Mouse (Mus musculus) embryo, embryonic 10 days (tissue): ENCODE measurements around the gene Rxfp1.
"Not testable (repeated sequence)": the region's sequence is repeated elsewhere in the genome, so short reads cannot be mapped to it uniquely, and the experiment has no call there.

Experiments
- DNase-seq: peaks from one replicate; pipeline ENCODE4 v3.0.0-alpha.2; 2015; ENCODE audit warnings: low spot score

The Rxfp1 gene

DNA sequence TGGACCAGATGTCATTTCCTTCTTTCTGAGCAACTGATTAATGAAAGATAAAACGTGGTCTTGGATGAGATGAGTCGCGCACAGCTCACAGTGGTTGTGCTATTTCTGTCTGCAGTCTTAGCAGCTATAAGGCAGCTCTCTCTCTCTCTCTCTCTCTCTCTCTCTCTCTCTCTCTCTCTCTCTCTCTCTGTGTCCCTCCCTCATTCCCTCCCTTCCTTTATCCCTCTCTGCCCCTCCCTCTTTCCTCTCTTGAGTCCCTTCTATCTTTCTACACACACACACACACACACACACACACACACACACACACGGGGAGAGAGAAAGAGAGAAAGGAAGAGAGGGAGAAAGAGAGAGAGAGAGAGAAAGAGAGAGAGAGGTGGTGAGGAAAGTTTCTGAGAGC, at the start of gene Rxfp1:
Gene Rxfp1 (minus strand): TSS at position 101 of the 400 bp plus-strand sequence.
- DNase-seq, result no peak

DNA sequence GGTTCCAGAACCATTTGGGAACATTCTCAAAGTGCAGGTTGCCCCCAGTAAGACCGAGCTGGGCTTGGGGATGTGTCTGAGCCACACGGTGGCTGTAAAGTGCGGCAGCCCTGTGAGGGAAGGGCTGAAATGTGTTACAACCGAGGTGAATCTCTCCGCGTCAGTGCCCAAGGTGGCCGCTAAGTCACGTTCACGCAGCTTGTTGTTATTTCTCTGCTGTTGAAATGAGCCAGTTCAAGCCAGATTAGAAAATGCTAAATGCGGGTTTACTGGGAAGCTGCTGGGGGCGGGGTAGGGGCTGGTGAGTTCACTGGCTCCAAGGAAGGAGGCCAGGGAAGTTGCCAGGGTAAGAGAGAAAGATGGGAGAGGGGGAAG, 46.7 kb upstream of the Rxfp1 start:
- DNase-seq, result peak; percentile 40

DNA sequence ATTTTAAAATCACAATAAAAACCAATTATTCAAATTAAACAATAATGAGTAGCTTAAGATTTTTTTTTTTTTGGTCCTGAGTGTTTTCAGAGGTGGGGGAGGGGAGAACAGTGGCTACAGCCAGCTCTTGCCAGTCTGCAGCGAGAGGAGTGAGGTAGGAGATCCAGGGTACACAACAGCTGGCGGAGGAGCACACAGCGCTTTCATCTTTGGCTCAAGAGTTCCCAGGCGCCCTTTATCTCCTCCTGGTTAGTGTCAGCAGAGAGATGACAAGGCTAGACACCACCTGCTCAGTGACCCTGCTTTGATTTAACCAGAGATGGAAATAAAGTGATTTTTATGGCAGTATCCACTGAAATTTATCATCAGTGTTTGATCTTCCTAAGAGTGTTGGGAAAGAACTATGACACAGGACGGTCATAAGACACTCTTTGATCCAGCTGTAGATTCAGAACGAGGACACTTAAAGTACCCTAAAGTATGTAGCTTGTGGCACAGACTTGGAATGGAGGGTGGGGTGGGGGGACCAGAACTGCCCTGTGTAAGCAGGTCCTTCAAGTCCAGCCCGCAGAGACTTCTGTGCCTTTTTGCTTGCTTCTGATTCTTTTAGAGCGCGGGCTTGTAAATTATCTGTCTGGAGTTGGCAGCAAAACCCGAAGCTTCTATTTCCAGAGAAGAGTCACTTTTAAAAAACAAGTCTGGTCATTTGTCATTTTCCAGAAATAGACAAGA, 46.1 kb upstream of the Rxfp1 start:
- peak; percentile 50 for DNase-seq

DNA sequence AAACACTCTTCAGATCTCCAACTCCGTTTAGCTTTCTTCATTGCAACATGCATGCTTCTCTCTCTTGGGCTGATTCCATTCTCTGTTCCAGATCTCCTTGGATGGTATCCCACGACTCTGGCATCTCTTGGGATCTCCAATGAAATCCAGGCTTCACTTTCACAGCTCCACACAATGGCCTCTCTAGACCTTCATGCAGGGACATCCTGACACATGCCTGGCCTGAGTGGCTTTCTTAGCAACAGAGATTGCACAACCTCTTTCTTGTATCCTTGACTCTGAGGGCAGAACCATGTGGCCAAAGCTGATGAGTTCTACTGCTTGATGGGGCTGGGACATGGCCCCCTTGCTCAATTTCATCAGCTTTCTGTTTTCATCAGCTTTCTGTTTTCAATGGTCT, 35.0 kb upstream of the Rxfp1 start:
- no peak for DNase-seq

DNA sequence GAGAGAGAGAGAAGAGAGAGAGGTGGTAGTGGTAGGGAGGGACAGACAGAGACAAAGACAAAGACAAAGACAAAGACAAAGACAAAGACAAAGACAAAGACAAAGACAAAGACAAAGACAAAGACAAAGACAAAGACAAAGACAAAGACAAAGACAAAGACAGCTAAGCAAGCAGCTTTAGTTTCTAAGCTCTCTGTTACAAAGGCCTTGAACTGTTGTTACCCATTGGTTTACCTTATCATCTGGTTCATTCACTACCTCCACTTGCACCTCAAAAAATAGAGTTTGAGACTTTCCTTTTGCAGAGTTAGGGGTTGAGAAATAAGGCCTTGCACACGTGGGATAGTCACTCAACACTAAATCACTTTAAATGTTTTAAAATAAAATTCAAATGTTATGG, 16.1 kb upstream of the Rxfp1 start:
- DNase-seq, result no peak

DNA sequence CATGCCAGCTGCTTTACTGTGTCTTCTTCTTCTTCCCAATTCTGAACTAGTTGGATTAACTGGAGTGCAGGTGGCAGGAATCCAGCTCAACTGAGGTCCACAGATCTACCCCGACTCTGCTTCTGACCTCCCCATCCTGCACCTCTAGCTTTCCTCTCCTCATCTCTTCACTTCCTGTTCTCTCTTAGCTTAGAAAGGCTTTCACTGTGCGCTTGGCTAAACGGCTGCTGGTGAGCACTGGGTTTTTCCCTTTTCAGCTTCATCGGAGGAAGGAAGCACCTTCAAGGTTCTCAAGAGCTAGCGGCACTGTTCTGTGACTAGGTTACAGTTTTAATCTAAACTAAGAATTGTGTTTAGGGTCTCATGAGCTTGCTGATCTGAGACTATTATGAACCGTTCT, 8.9 kb upstream of the Rxfp1 start:
- DNase-seq, result no peak

DNA sequence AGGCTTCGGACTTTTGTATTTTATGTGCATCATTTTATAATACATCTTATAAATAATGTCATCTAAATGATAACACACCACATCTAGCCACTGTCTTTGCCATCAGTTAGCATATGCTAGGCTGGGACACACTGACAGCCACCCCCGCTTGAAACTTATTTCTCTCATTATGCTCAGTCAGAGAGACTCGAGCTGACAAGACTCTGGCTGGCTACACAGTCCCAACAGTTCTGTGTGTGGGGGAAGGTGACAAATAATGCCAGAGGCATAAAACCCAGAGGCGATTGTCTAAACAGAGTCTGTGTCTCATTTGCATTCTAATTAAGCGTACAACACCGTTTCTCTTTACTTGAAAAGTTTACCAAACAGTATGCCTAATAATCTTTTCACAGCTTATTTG, 7.4 kb upstream of the Rxfp1 start:
- DNase-seq, result no peak

DNA sequence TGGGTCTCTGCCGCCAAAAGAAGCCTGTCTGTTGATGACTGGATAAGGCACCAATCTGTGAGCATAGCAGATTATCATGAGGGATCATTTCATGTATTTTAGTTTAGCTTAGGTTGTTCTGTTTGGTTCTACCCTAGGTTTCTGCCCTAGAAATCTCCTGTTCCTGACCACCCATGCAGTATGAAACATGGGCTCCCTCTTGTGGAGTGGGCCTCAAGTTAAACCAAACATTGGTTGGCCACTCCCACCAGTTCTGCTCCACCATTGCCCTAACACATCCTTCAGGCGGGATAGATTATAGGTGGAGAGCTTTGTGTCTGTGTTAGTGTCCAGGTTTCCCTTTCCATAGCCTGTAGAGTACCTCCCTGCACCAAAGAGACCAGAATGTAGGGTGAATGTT, 6.7 kb upstream of the Rxfp1 start:
- no peak for DNase-seq

DNA sequence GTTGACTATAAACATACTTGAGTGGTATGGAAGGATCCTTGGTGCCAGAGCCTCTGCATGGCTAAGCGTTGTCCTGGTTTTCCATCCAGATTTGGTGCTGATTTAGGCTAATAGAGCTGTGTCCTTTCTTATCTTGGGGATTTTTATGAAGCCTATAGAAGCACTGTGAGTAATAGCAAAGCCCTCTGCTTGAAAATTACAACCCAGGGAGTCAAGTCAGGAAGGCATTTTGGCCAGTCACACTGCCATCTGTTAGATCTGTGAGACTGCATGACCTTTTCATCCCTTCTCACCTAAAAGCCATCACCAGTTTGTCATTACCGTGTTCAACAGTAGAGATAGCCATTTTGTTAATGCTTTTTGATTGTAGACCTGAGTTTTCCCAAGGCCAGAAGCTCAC, 2.7 kb upstream of the Rxfp1 start:
- no peak for DNase-seq

DNA sequence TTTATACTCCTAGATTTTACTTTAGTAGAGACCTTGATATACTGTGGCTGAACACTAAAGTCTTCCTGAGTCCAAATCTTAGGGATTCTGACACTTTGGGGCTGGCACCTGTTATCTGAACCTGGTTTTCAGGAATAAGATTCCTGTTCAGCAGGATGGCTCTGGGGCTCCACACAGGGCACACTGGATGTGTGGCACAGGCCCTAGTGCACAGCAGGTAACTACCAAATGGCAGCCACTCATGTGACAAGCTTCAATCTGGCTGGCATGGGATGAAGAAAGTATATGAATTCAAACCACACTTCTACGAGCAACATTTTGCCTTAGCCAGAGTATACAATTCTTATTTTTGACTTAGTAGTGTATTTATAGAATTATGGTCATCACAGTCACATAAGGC, 771 bp upstream of the Rxfp1 start:
- DNase-seq, result no peak

DNA sequence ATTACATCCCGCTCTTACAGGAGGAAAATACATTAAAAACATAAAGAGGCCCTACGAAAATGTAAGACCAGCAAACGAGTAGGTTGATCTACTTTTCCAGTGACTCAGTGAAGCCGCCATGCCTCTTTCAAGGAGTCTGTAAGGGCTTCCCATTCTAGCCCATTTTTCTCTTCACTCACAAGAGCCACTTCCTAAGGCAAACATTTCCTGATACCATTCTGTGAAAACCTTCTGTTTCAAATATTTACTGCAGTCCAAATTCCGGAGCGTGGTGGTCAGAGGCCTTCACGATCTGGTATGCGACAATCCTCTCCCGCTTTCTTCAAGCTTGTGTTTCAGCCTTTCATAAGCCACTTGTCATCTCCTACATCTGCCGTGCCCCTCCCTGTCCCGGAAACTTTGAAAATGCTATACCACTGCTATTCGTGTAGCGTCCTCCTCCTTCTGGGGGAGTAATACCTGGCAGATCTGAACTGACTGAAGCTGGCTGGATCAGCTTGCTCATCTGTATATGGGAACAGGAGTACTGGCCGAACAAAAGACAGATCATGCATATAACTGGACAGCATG, 11.1 kb downstream of the Rxfp1 start:
- DNase-seq, result no peak

DNA sequence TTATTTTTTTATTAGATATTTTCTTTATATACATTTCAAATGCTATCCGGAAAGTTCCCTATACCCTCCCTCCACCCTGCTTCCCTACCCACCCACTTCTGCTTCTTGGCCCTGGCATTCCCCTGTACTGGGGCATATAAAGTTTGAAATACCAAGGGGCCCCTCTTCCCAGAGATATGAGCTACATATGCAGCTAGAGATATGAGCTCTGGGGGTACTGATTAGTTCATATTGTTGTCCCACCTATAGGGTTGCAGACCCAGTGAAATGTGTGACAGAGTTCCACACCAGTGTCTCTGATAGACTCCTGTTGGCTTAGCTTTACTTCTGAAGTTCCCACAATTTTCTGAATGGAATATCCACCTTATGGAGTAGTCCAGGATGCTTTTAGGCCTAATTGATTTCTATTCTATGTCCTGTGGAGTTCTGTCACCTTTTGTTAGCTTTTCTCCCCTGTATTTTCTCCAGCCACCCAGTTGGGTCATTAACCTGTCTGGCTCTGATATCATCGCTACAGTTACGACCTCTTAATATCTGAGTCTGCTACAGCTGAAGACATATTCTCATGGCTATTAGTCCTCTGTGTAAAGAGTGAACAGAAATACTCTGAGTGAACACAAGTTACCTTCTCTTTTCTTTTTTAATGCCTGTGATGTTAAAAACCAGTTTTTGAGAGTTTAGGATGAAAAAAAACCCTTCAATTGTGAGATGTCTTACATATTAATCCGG, 16.8 kb downstream of the Rxfp1 start:
- no peak for DNase-seq

DNA sequence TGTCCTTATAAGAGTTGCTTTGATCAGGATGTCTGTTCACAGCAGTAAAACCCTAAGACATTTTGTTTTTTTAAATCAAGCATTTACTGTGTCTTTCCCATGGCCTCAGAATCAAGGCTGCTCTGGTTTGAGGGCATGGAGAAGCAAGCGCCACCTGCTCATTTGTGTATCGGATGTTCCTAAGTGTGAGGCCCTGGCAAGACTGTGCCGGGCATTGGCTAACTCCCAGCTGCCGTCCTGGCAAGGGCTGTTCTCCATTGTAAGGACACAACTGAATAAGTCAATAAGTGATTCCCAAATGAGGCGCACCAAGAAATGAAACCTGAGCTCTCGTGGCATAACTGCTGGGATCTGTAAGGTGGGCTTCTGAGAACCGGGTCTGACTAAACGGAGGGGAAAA, 31.2 kb downstream of the Rxfp1 start:
- no peak for DNase-seq

DNA sequence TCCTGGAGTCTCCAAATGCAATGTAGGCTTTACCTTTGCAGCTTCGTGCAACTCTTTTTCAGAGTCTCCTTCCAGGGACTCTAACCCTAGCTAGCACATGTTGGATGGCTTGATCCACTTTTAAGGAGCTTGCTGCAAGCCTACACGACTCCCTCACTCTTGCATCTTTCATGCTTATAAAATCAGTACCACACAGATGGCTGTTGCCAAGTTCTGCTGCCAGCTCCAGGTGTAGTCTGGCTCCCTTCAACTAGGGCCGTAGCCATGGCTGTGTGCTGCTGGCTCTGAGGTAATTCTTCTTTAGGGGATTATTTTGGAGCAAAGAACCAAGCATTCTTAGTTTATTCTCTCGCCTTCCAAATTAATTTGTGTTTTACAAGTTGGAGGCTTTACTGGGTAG, 34.5 kb downstream of the Rxfp1 start:
- no peak for DNase-seq

DNA sequence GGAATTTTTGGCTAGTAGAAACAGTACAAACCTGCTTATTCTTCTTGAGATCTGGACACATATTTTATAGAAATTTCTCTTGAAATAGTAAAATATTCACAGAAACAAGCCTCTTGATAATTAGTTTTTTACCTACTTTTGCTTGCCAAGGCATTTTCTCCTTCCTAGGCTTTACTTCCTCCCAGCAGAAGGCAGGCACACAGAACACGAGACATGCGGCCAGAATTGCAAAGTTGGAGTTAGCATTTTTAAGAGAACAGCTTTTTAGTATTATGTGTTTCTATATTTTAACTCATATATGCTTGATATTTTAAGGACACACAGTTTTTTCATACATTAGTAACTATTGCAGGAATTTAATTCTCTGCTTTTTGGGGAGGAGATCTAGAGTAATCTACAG, 45.7 kb downstream of the Rxfp1 start:
- DNase-seq, result no peak

DNA sequence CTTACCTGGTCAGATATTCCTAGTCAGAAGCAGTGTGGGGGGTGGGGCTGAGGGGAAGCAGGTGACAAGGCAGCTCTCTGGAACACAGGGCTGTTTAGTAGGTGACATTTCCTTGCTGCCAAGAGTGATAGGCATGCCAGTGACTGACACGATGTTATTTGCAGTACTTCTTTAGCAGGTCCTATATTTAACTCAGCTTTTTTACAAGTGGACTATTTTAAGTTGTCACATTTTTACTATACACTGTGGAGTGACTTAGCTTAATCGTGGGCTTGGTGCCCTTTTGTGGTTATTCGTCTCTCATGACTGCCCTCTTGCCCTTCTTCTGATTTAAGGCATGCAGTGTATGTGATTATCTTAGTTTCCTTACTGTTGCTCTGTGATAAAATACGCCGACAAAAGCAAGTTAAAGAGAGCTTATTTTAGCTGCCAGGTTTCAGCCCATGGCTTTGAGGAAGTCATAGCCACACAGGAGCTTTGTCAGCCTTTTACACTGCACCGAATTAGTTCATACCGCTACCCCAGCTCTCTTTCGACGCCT, 47.5 kb downstream of the Rxfp1 start:
- DNase-seq, result no peak

DNA sequence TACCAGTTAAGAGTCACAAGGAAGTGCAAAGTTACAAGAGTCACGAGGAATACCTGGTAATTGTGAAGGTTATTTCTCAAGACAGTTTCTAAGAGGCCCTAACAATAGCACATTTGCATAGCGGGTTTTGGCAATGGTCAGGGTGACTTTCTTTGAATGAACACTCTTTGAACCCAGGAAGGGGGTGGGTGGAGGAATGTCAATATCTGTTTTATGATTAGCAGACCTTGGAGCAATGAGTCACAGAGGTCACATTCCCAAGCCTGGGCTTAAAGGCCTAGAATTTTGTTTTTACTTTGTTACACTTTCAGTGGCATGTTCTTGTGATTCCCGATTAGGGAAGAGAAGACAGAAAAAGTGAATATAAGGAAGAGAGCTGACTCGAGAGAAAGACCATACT, 49.6 kb downstream of the Rxfp1 start:
- DNase-seq, result not testable (repeated sequence)

DNA sequence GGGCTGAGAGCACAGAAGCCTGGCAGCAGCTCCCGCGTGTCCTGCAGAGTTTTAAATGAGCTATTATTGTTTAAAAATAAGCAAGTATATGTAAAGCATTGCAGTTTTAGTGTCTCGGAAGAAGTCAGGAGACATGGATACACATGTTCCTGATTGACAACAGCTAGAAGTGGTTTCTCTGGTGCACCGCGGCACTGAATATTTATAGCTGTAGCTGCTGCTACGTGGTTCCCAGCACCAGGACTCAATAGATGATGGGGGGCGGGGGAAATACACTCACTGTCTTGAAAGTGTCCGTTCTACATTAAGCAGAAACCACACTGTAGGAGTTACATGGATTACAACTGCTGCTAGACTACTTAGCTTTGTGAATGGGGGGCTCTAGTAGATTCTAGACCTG, 54.2 kb downstream of the Rxfp1 start:
- DNase-seq, result no peak

DNA sequence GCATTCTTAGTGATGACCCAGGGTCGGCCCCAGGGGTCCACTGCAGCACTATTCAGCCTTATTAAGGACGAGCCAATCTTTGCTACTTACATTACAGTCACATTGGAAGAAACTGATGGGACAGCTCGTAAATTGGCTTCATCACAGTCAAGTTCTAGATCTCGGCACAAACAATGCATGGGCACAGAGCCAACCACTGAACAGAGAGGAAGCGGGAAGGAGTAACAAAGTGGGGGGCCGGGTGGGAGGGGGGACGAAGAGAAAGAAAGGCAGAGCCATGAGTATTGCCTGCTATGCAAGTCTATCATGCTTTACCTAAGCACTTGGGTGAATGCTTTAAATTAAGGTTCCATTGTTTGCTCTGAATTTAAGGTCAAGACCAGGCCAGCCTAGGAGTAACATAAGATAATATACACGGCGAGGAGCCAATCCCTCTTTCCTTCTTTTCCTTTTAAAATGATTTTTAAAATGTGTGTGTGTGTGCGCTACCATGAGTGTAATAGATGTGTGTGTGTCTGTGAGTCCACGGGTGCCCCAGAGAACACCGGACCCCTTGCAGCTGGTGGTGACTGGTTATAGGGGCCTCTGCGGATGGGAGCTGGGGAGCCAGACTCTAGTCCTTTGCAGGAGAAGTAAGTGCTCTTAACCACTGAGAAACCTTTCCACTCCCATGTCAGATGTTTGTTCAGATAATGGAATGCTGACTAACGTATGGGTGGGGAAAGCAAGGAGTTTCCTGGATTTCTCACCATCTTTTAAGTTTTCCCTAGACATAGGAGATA, 55.1 kb downstream of the Rxfp1 start:
- DNase-seq, result no peak

DNA sequence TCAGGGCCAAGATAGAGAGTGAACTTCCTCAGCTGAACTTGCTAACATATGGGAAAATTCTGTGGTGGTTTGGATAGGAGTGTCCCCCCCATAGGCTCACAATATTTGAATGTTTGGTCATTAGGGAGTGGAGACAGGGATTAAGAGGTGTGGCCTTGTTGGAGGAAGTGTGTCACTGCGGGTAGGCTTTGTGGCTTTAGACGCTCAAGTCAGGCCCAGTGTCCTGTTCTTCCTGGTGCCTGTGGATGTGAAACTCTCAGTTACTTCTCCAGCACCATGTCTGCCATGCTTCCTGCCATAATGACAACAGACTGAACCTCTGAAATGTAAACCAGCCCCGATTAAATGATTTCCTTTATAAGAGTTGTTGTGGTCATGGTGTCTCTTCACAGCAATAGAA, 61.3 kb downstream of the Rxfp1 start:
- no peak for DNase-seq

DNA sequence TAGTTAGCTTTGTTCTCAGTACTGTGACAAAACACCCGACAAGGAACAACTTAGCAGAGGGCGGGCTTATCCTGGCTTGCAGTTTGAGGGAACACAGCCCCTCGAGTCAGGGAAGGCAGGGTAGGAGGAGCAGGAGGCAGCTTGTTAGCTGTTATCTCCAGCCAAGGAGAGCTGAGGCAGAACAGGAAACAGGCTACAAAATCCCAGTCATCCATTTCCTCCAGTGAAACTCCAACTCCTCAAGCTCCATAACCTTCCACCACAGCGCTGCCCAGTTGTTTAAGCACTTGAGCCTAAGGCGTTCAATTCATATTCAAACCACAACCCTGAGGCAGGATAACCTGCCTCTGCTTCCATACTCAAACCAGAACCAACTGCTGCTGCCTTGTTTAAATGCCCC, 63.0 kb downstream of the Rxfp1 start:
- no peak for DNase-seq

DNA sequence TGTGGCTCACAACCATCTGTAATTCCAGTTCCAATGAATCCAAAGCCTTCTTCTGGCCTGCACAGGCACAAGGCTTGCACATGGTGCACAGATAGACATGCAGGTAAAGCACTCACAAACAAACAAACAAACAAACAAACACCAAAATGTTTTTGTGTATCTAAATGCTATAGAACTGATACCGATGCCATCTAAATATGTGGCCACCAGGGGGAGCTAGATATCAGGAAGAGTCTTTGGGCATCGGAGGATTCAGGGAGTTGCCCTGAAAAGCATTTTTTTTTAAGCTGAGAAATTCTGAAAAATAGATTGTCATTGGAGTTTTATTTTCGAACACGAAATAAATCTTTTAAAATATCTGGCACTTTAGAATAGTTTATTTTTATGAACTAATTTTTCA, 64.6 kb downstream of the Rxfp1 start:
- peak; percentile 83 for DNase-seq

DNA sequence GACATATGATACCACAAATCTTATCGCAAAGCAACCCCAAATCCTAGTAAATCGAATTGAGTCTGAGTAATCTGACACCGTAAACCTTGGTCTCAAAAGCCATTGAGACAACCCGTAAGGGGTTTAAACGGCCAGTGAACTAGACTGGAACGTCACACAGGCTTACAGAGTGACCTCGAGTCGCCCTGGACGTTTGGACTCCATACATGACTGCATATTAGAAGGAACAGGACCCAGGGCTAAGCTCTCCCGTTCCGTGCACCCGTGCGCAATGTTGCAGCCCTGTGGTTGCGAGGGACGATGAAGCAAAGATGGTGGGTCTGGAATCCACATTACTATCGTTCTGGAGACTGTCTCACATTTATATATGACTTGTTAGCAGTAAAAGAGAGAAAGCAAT, 65.5 kb downstream of the Rxfp1 start:
- DNase-seq, result no peak
